Mouse (Mus musculus): ENCODE results near the gene Sept6. TPM values are rescaled to one million over a fixed set of nuclear protein-coding genes. Genes with fewer than 3 reads are reported as not detected.
A peak's percentile ranks its signal among the peaks of the same experiment; 100 is the strongest.

The Sept6 gene
- 52.4 and 58.8 TPM in 2 replicates for total RNA-seq (2014; fragmentation: Nextera tagmentation)
- total RNA-seq (2017) = 14.2 and 16.0 TPM in 2 replicates
- polyA plus RNA-seq (2012) = 4.2 and 10.7 TPM in 2 replicates

DNA sequence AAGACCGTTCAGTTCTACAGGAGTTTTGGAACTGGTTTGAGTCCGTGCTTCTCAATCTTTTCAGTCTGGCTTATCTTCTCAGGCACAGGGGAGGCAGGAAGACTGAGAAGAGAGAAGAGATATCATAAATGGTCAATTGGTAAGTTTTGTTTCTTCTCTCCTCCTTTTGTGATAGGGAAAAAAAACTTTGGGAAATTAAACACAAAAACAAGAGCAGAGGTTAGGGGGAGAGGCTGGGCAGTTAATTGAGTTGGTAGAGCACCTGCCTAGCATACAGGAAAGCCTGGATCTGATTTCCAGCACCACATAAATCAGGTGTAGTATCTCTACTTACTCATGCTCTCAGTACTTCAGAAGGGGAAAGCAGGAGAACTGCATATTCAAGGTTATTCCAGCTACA, at the start of gene Sept6:
Gene Sept6, minus strand, starts transcription at position 101 of the 400 bp plus-strand sequence.
- Histone ChIP-seq H3K27me3 (ENCODE audit: insufficient read depth, low read length) (no peaks in the 10 kb centered on the region; the same call in 1 of the 2 replicates), H3K36me3 (replicated peaks) (peaks cover 6% of the 10 kb centered on the region), H3K4me3 (ENCODE audit: low read depth, low read length) (no peak within 1 kb of the TSS), H3K9me3 (replicated peaks) (no peaks in the 10 kb centered on the region), H3K4me1 (ENCODE audit: insufficient read depth, low read depth, low read length) (peaks cover 32% of the 10 kb centered on the region)
- no peak for ATAC-seq (ENCODE audit: extremely low read depth, insufficient number of reproducible peaks, low FRiP score, poor library complexity, severe bottlenecking)
- no peak for DNase-seq (ENCODE audit: low spot score)
- TF ChIP-seq GATA1 (IDR thresholded peaks at IDR 0.05; ENCODE audit: borderline replicate concordance, low read length) = no peak
- TF ChIP-seq CTCF (IDR thresholded peaks at IDR 0.05; ENCODE audit: low read depth, low read length) = no peak
- no peak for TF ChIP-seq GATA2 (IDR thresholded peaks at IDR 0.05; ENCODE audit: borderline replicate concordance, low read depth, low read length)
- no peak for TF ChIP-seq TAL1 (conservative IDR thresholded peaks at IDR 0.05; ENCODE audit: low read depth, low read length)
- TF ChIP-seq POLR2AphosphoS5 (IDR thresholded peaks at IDR 0.05; ENCODE audit: insufficient replicate concordance, low read depth, low read length) = no peak

DNA sequence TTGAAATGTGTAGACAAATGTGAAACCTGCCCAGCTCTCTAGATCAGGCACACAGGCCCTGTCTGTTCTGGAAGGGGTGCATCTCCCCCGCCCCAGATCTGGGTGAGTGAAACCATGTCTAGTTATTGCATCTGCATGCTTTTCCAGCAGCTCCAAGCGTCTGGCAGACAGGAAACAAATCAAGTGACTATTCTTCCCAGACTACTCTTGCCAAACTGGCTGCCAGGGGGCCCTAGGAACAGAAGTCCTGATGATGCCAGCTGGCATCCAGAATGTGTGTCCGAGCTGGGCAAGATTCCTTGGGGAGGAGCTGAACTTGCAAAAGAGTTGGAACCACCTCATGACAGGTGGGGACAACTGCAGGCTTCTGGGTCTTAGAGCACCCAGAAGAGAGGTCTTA, 36.8 kb upstream of the Sept6 start:
- Histone ChIP-seq H3K4me1 (ENCODE audit: insufficient read depth, low read depth, low read length) (no peaks in the 10 kb centered on the region), H3K27me3 (ENCODE audit: insufficient read depth, low read length) (peaks cover 7% of the 10 kb centered on the region; the same call in 1 of the 2 replicates), H3K4me3 (ENCODE audit: low read depth, low read length) (no peak overlapping the region), H3K36me3 (replicated peaks) (no peaks in the 10 kb centered on the region), H3K9me3 (replicated peaks) (no peaks in the 10 kb centered on the region)
- DNase-seq (ENCODE audit: low spot score) (no peak), ATAC-seq (ENCODE audit: extremely low read depth, insufficient number of reproducible peaks, low FRiP score, poor library complexity, severe bottlenecking) (no peak)
- TF ChIP-seq GATA1 (IDR thresholded peaks at IDR 0.05; ENCODE audit: borderline replicate concordance, low read length) (no peak), TAL1 (conservative IDR thresholded peaks at IDR 0.05; ENCODE audit: low read depth, low read length) (no peak), POLR2AphosphoS5 (IDR thresholded peaks at IDR 0.05; ENCODE audit: insufficient replicate concordance, low read depth, low read length) (no peak), CTCF (IDR thresholded peaks at IDR 0.05; ENCODE audit: low read depth, low read length) (no peak), GATA2 (IDR thresholded peaks at IDR 0.05; ENCODE audit: borderline replicate concordance, low read depth, low read length) (no peak)

DNA sequence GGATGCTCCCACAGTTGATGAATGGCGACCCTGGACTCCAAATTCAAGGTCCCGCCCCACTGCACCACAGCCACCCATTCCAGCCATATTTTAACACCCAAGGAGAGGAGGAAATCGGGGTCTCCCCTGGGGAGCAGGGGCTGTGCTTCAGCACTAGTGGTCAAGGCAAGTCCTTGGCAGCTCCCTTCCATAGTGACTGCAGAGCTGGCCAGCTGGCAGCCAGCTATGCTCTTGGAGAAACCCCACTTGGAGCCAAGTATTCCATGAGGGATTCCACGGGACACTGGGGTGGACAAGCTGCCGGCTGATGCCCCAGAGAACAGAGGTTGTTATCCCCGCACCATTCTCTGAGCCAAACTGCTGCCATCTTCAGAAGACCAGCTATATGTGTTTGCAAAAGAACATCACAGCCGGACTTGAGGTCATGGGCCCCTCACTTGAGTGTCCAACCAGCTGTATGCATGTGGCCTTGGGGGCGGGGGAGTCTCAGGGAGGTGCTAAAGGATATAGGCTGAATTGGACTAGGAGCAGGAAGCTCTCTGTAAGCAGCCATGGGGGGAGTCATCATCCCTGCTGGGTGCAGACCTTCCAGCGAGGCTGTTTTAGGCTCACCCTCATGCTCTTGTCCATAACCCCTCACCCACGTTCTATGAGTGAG, 32.2 kb upstream of the Sept6 start:
- ATAC-seq (ENCODE audit: extremely low read depth, insufficient number of reproducible peaks, low FRiP score, poor library complexity, severe bottlenecking) (no peak), DNase-seq (ENCODE audit: low spot score) (no peak)
- Histone ChIP-seq H3K4me3 (ENCODE audit: low read depth, low read length) (no peak overlapping the region), H3K36me3 (replicated peaks) (no peaks in the 10 kb centered on the region), H3K9me3 (replicated peaks) (no peaks in the 10 kb centered on the region), H3K4me1 (ENCODE audit: insufficient read depth, low read depth, low read length) (no peaks in the 10 kb centered on the region), H3K27me3 (ENCODE audit: insufficient read depth, low read length) (peaks cover 9% of the 10 kb centered on the region; the same call in 1 of the 2 replicates)
- no peak for TF ChIP-seq GATA1 (IDR thresholded peaks at IDR 0.05; ENCODE audit: borderline replicate concordance, low read length)
- TF ChIP-seq TAL1 (conservative IDR thresholded peaks at IDR 0.05; ENCODE audit: low read depth, low read length) = no peak
- no peak for TF ChIP-seq GATA2 (IDR thresholded peaks at IDR 0.05; ENCODE audit: borderline replicate concordance, low read depth, low read length)
- no peak for TF ChIP-seq POLR2AphosphoS5 (IDR thresholded peaks at IDR 0.05; ENCODE audit: insufficient replicate concordance, low read depth, low read length)
- TF ChIP-seq CTCF (IDR thresholded peaks at IDR 0.05; ENCODE audit: low read depth, low read length) = no peak

DNA sequence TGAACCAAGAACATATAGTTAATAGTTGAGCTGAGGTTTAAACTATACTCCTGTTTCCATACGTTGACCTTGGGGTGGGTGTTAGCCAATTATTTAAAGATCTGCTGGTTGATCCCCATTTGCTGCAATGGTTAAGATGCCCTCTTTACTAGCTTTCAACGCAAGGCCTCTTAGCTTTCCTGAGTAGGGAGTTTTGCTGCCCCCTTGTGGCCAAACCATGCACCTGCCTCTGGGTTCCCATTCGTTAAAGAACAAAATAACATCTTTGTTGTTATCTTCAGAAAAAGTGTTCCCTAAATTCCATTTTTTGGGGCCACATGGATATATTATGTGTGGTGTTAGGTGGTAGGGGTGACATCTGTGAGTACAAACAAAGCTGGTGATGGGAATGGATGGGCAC, 31.1 kb upstream of the Sept6 start:
- Histone ChIP-seq H3K4me3 (ENCODE audit: low read depth, low read length) (no peak overlapping the region), H3K9me3 (replicated peaks) (no peaks in the 10 kb centered on the region), H3K4me1 (ENCODE audit: insufficient read depth, low read depth, low read length) (no peaks in the 10 kb centered on the region), H3K27me3 (ENCODE audit: insufficient read depth, low read length) (peaks cover 9% of the 10 kb centered on the region), H3K36me3 (replicated peaks) (no peaks in the 10 kb centered on the region)
- no peak for ATAC-seq (ENCODE audit: extremely low read depth, insufficient number of reproducible peaks, low FRiP score, poor library complexity, severe bottlenecking)
- no peak for TF ChIP-seq GATA2 (IDR thresholded peaks at IDR 0.05; ENCODE audit: borderline replicate concordance, low read depth, low read length)
- no peak for TF ChIP-seq GATA1 (IDR thresholded peaks at IDR 0.05; ENCODE audit: borderline replicate concordance, low read length)
- TF ChIP-seq TAL1 (conservative IDR thresholded peaks at IDR 0.05; ENCODE audit: low read depth, low read length) = no peak
- peak; percentile 50; the same call in 1 of the 2 replicates for TF ChIP-seq CTCF (IDR thresholded peaks at IDR 0.05; ENCODE audit: low read depth, low read length)
- peak; percentile 4 for DNase-seq (ENCODE audit: low spot score)

DNA sequence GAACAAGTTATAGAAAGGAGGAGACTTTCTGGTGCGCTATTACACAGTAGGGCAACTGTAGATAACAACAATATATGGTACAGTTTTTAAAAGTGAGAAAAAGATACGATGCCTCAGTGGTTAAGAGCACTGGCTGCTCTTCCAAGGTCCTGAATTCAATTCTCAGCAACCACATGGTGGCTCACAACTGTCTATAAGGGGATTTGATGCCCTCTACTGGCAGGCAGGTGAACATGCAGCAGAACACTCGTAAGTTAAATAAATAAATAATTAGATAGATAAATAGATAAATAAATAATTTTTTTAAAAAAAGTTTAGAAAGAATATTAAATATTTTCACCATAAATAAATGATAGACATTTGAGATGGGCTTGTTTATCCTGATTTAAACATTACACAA, 27.5 kb upstream of the Sept6 start:
- no peak overlapping the region for H3K4me3 ChIP-seq (ENCODE audit: low read depth, low read length)
- ATAC-seq (ENCODE audit: extremely low read depth, insufficient number of reproducible peaks, low FRiP score, poor library complexity, severe bottlenecking) = no peak
- TF ChIP-seq CTCF (IDR thresholded peaks at IDR 0.05; ENCODE audit: low read depth, low read length) = no peak
- no peak for TF ChIP-seq GATA2 (IDR thresholded peaks at IDR 0.05; ENCODE audit: borderline replicate concordance, low read depth, low read length)
- no peak for TF ChIP-seq GATA1 (IDR thresholded peaks at IDR 0.05; ENCODE audit: borderline replicate concordance, low read length)
- TF ChIP-seq POLR2AphosphoS5 (IDR thresholded peaks at IDR 0.05; ENCODE audit: insufficient replicate concordance, low read depth, low read length) = no peak
- TF ChIP-seq TAL1 (conservative IDR thresholded peaks at IDR 0.05; ENCODE audit: low read depth, low read length) = no peak
- H3K27me3 ChIP-seq (ENCODE audit: insufficient read depth, low read length) = peaks cover 10% of the 10 kb centered on the region
- H3K9me3 ChIP-seq (replicated peaks) = no peaks in the 10 kb centered on the region
- H3K36me3 ChIP-seq (replicated peaks) = no peaks in the 10 kb centered on the region
- DNase-seq (ENCODE audit: low spot score) = no peak
- no peaks in the 10 kb centered on the region for H3K4me1 ChIP-seq (ENCODE audit: insufficient read depth, low read depth, low read length)

DNA sequence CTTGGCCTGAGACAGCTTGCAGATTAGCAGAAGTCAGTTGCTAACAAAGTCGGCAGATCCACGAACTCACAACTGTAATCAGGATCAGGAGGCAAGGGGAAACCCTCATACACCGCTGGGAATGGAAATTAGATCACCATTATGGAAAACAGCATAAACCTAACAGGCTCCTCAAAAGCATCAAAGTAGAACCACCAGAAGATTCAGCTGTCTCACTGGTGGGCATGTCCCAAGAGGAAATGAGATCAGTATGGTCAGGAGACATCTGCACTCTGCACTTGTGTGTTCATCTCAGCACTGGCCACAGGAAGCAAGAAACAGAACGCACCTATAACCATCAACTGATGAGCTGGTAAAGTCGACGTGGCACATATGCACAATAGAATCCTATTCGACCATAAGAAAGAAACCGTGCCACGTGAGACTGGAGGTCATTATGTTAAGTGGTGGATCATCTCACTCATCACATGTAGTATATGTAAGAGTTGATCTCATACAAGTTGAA, 26.6 kb upstream of the Sept6 start:
- H3K9me3 ChIP-seq (replicated peaks) = no peaks in the 10 kb centered on the region
- DNase-seq (ENCODE audit: low spot score) (no peak), ATAC-seq (ENCODE audit: extremely low read depth, insufficient number of reproducible peaks, low FRiP score, poor library complexity, severe bottlenecking) (no peak)
- no peaks in the 10 kb centered on the region for H3K36me3 ChIP-seq (replicated peaks)
- H3K4me3 ChIP-seq (ENCODE audit: low read depth, low read length) = no peak overlapping the region
- peaks cover 8% of the 10 kb centered on the region for H3K27me3 ChIP-seq (ENCODE audit: insufficient read depth, low read length)
- TF ChIP-seq POLR2AphosphoS5 (IDR thresholded peaks at IDR 0.05; ENCODE audit: insufficient replicate concordance, low read depth, low read length) = no peak
- no peak for TF ChIP-seq CTCF (IDR thresholded peaks at IDR 0.05; ENCODE audit: low read depth, low read length)
- no peak for TF ChIP-seq TAL1 (conservative IDR thresholded peaks at IDR 0.05; ENCODE audit: low read depth, low read length)
- TF ChIP-seq GATA2 (IDR thresholded peaks at IDR 0.05; ENCODE audit: borderline replicate concordance, low read depth, low read length) = no peak
- TF ChIP-seq GATA1 (IDR thresholded peaks at IDR 0.05; ENCODE audit: borderline replicate concordance, low read length) = no peak
- no peaks in the 10 kb centered on the region for H3K4me1 ChIP-seq (ENCODE audit: insufficient read depth, low read depth, low read length)
